Comparison of ENCODE assay signal across 23 mouse cellular contexts in the genomic region with DNA sequence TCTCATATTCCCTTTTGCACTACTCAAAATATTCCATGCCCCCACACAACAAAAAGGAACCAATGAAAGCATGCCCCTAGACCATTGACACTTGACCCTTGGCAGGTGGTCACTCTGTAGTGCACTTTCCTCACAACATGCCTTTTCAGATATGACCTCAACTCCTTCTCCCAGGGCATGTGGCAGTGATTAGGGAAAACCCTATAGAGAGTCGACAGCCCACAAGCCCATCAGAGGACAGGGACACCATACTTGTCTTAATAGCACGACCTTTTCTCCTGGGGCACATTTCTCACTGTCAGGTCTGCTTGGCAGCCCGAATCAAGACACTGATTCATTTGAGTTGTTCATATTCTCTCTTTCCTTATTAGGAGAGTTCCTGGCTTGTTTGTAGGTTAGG. TPM values are rescaled to one million over a fixed set of nuclear protein-coding genes. Genes with fewer than 3 reads are reported as not detected.
DNase-seq lines count a peak whose midpoint lies in the region; ATAC-seq lines count a peak whose summit lies in the region.
"Had no signal": no experiment of that assay in that cellular context is flagged by ENCODE, and none has a peak within 500 bp of the region (broad histone marks: within the 10 kb centered on the region; RNA-seq: fewer than 3 reads in every experiment).

No protein-coding gene starts in this region.

- H3K4me3 ChIP-seq in heart, embryonic 10.5 days, result no peak overlapping the region
- no peak overlapping the region for H3K4me3 ChIP-seq in neural tube, embryonic 15.5 days (replicated peaks)
- H3K4me3 ChIP-seq: embryonic facial prominence, embryonic 12.5 days; embryonic facial prominence, embryonic 15.5 days; forebrain, embryonic 12.5 days; forebrain, embryonic 15.5 days; heart, adult 2 months had no signal

- H3K36me3 ChIP-seq in heart, embryonic 10.5 days, result no peaks in the 10 kb centered on the region
- no peaks in the 10 kb centered on the region for H3K36me3 ChIP-seq in neural tube, embryonic 15.5 days
- H3K36me3 ChIP-seq: embryonic facial prominence, embryonic 12.5 days; embryonic facial prominence, embryonic 15.5 days; forebrain, embryonic 12.5 days; forebrain, embryonic 15.5 days had no signal

- H3K27me3 ChIP-seq in heart, embryonic 10.5 days (ENCODE audit: insufficient read depth, poor library complexity, severe bottlenecking), result no peaks in the 10 kb centered on the region
- no peaks in the 10 kb centered on the region for H3K27me3 ChIP-seq in neural tube, embryonic 15.5 days (replicated peaks)
- H3K27me3 ChIP-seq: embryonic facial prominence, embryonic 12.5 days; embryonic facial prominence, embryonic 15.5 days; forebrain, embryonic 15.5 days had no signal

- no peak overlapping the region for H3K9ac ChIP-seq in neural tube, embryonic 15.5 days (replicated peaks)
- H3K9ac ChIP-seq: embryonic facial prominence, embryonic 12.5 days; embryonic facial prominence, embryonic 15.5 days; forebrain, embryonic 12.5 days; forebrain, embryonic 15.5 days; hindbrain, embryonic 14.5 days had no signal

- no peak overlapping the region for H3K4me2 ChIP-seq in neural tube, embryonic 15.5 days
- H3K4me2 ChIP-seq: embryonic facial prominence, embryonic 12.5 days; embryonic facial prominence, embryonic 15.5 days; forebrain, embryonic 12.5 days; forebrain, embryonic 15.5 days; heart, embryonic 11.5 days; hindbrain, embryonic 14.5 days had no signal

- 61% methylated on average over 3 of the region's 3 CpGs for WGBS in heart, embryonic 10.5 days
- WGBS in neural tube, embryonic 15.5 days, result 65% methylated on average over 3 of the region's 3 CpGs

- no peaks in the 10 kb centered on the region for H3K9me3 ChIP-seq in heart, embryonic 10.5 days
- H3K9me3 ChIP-seq in neural tube, embryonic 15.5 days (replicated peaks), result no peaks in the 10 kb centered on the region
- H3K9me3 ChIP-seq: embryonic facial prominence, embryonic 12.5 days; embryonic facial prominence, embryonic 15.5 days; forebrain, embryonic 12.5 days; forebrain, embryonic 15.5 days had no signal

- no peak for ATAC-seq in neural tube, embryonic 15.5 days (ENCODE audit: low FRiP score)
- no peak for ATAC-seq in erythroid progenitor cell, adult 5-6 weeks (replicated peaks; ENCODE audit: low FRiP score, poor library complexity, severe bottlenecking)
- ATAC-seq: forebrain, embryonic 15.5 days; hindbrain, postnatal 0 days; inflammation-experienced regulatory T-cells, adult 6 months; intestine, embryonic 16.5 days; Patski had no signal

- DNase-seq in heart, adult 11 months, result peak; percentile 50
- no peak for DNase-seq in heart, embryonic 10.5 days (ENCODE audit: low spot score)
- DNase-seq in neural tube, embryonic 10.5 days (ENCODE audit: extremely low spot score, low spot score), result peak; percentile 17
- DNase-seq in mesoderm, embryonic 11.5 days (ENCODE audit: low read depth, low spot score), result peak; percentile 29
- DNase-seq: adrenal gland, postnatal 10 days; adrenal gland, postnatal 36 days; cerebellum, adult 18-20 months; cerebellum, adult 9-10 months; cerebellum, postnatal 14 days; gastrocnemius, postnatal 25 days; heart, adult 2 months had no signal

- H3K4me1 ChIP-seq in heart, embryonic 10.5 days, result peaks cover 9% of the 10 kb centered on the region; the same call in 1 of the 2 replicates
- peaks cover 8% of the 10 kb centered on the region for H3K4me1 ChIP-seq in neural tube, embryonic 15.5 days
- H3K4me1 ChIP-seq: embryonic facial prominence, embryonic 12.5 days; embryonic facial prominence, embryonic 15.5 days had no signal

- no peak overlapping the region for H3K27ac ChIP-seq in heart, embryonic 10.5 days
- H3K27ac ChIP-seq in neural tube, embryonic 15.5 days (replicated peaks), result no peak overlapping the region
- H3K27ac ChIP-seq: embryonic facial prominence, embryonic 12.5 days; embryonic facial prominence, embryonic 15.5 days; forebrain, embryonic 12.5 days; forebrain, embryonic 15.5 days; heart, adult 2 months; hindbrain, embryonic 14.5 days; hindbrain, postnatal 0 days had no signal

RNA-seq across cellular contexts. Expression of a gene that starts 57.3 kb away (rescaled TPM):
- polyA plus RNA-seq in heart, embryonic 10.5 days (2016; fragmentation: Nextera tagmentation; extraction: Ambion mirVana), result 2.5 and 2.6 TPM in 2 replicates
- polyA plus RNA-seq in neural tube, embryonic 15.5 days (2015; fragmentation: Nextera tagmentation; extraction: Ambion mirVana), result 3.4 TPM in 2 replicates
- total RNA-seq in erythroid progenitor cell, adult 5-6 weeks (2015; ENCODE audit: low replicate concordance), result 0.84 and 1.1 TPM in 2 replicates
- not detected in 2 replicates for total RNA-seq in erythroid progenitor cell, adult 5-6 weeks (2017; ENCODE audit: low replicate concordance)
